Mouse (Mus musculus) liver, adult 2 months (tissue): ENCODE results near the gene Dpy19l1. TPM values are rescaled to one million over a fixed set of nuclear protein-coding genes. Genes with fewer than 3 reads are reported as not detected.

Experiments
- DNase-seq: peaks from one replicate; pipeline ENCODE4 v3.0.0-alpha.2; 2011; ENCODE audit warnings: low read depth, low spot score; ENCODE audit errors: extremely low read depth
- H3K27ac ChIP-seq: fragments of 200-500 bp; replicated peaks from 2 replicates; pipeline ENCODE4 v1.5.1; 2012; ENCODE audit warnings: low read depth, mild to moderate bottlenecking, control low read depth, inconsistent platforms, low read length; ENCODE audit not compliant: insufficient read depth
- H3K27me3 ChIP-seq: fragments of 200-500 bp; 2 replicates; pipeline ENCODE4 v1.6.1; 2012; ENCODE audit warnings: mild to moderate bottlenecking, moderate library complexity, low read length, inconsistent platforms; ENCODE audit not compliant: control insufficient read depth, insufficient read depth
- H3K36me3 ChIP-seq: fragments of 200-500 bp; 2 replicates; pipeline ENCODE4 v1.6.1; 2012; ENCODE audit warnings: low read length, inconsistent platforms; ENCODE audit not compliant: control insufficient read depth, insufficient read depth
- H3K4me1 ChIP-seq: fragments of 200-500 bp; 2 replicates; pipeline ENCODE4 v1.6.1; 2011; ENCODE audit warnings: low read length; ENCODE audit not compliant: control insufficient read depth, insufficient read depth
- H3K4me3 ChIP-seq: fragments of 200-500 bp; 2 replicates; pipeline ENCODE4 v1.5.1; 2011; ENCODE audit warnings: low read depth, mild to moderate bottlenecking, control low read depth, low read length, moderate library complexity; ENCODE audit not compliant: insufficient read depth
- H3K79me2 ChIP-seq: fragments of 200-500 bp; 2 replicates; pipeline ENCODE4 v1.6.1; 2012; ENCODE audit warnings: inconsistent platforms, mild to moderate bottlenecking, low read length, moderate library complexity; ENCODE audit not compliant: control insufficient read depth, insufficient read depth
- H3K9ac ChIP-seq: fragments of 200-500 bp; 2 replicates; pipeline ENCODE4 v1.6.1; 2012; ENCODE audit warnings: low read depth, mild to moderate bottlenecking, control low read depth, inconsistent platforms, low read length
- CTCF ChIP-seq: fragments of 200-500 bp; IDR thresholded peaks from 2 replicates; pipeline ENCODE4 v1.5.1; 2011; ENCODE audit warnings: low read depth, low read length, control low read depth
- POLR2A ChIP-seq: fragments of 200-500 bp; IDR thresholded peaks from 2 replicates; pipeline ENCODE4 v1.6.1; 2011; ENCODE audit warnings: low read length, control low read depth; ENCODE audit not compliant: insufficient read depth; ENCODE audit errors: extremely low read depth
- WGBS: fragments of 180-500 bp; shearing (Covaris S2); methylation state at CpG from one replicate; pipeline ENCODE4 v1.1.7; 2018; 5-methylcytosine and 5-hydroxymethylcytosine counted together
- polyA plus RNA-seq: library from polyadenylated mRNA; depleted of rRNA; stranded (reverse); fragments of >200 nt; gene quantifications from 2 replicates; pipeline ENCODE4 v1.2.3, GENCODE M21; 2012
- total RNA-seq: library from RNA; depleted of rRNA; stranded (reverse); fragments of >200 nt; gene quantifications from 2 replicates; pipeline ENCODE4 v1.2.3, GENCODE M21; 2014

The Dpy19l1 gene
- total and polyA plus RNA-seq, 2 experiments = 10.1 to 29.0 TPM

GRCm38 (mm10) chr9:24482375-24482774, 20.6 kb downstream of the Dpy19l1 start:
- Histone ChIP-seq H3K36me3 (peaks cover 4% of the 10 kb centered on the region; the same call in 1 of the 2 replicates), H3K79me2 (peaks cover 12% of the 10 kb centered on the region; the same call in 1 of the 2 replicates), H3K4me3 (no peak overlapping the region), H3K4me1 (peaks cover 7% of the 10 kb centered on the region; the same call in 1 of the 2 replicates), H3K27me3 (no peaks in the 10 kb centered on the region), H3K27ac (no peak overlapping the region), H3K9ac (no peak overlapping the region)
- DNase-seq = peak; percentile 49
- 37% methylated on average over 5 of the region's 5 CpGs for WGBS
- TF ChIP-seq POLR2A = no peak
- TF ChIP-seq CTCF = no peak

GRCm38 (mm10) chr9:24477251-24477650, 25.7 kb downstream of the Dpy19l1 start:
- Histone ChIP-seq H3K9ac (no peak overlapping the region), H3K27me3 (no peaks in the 10 kb centered on the region), H3K4me1 (no peaks in the 10 kb centered on the region), H3K36me3 (peaks cover 16% of the 10 kb centered on the region; the same call in 1 of the 2 replicates), H3K4me3 (no peak overlapping the region), H3K27ac (no peak overlapping the region), H3K79me2 (no peaks in the 10 kb centered on the region)
- 48% methylated on average over 2 of the region's 2 CpGs for WGBS
- no peak for DNase-seq
- TF ChIP-seq CTCF (no peak), POLR2A (no peak)

GRCm38 (mm10) chr9:24473824-24474223, 29.1 kb downstream of the Dpy19l1 start:
- Histone ChIP-seq H3K27me3 (no peaks in the 10 kb centered on the region), H3K79me2 (no peaks in the 10 kb centered on the region; the same call in 1 of the 2 replicates), H3K4me1 (peaks cover under 1% of the 10 kb centered on the region; the same call in 1 of the 2 replicates), H3K4me3 (no peak overlapping the region), H3K27ac (no peak overlapping the region), H3K9ac (no peak overlapping the region), H3K36me3 (peaks cover 16% of the 10 kb centered on the region; the same call in 1 of the 2 replicates)
- TF ChIP-seq CTCF (no peak), POLR2A (no peak)
- DNase-seq = no peak
- WGBS = 91% methylated on average over 7 of the region's 7 CpGs

GRCm38 (mm10) chr9:24472514-24472913, 30.4 kb downstream of the Dpy19l1 start:
- no peak for DNase-seq
- Histone ChIP-seq H3K36me3 (peaks cover 18% of the 10 kb centered on the region; the same call in 1 of the 2 replicates), H3K4me3 (no peak overlapping the region), H3K4me1 (peaks cover 2% of the 10 kb centered on the region; the same call in 1 of the 2 replicates), H3K27ac (no peak overlapping the region), H3K79me2 (no peaks in the 10 kb centered on the region; the same call in 1 of the 2 replicates), H3K9ac (no peak overlapping the region), H3K27me3 (no peaks in the 10 kb centered on the region)
- WGBS = 95% methylated on average over 3 of the region's 3 CpGs
- TF ChIP-seq POLR2A = no peak
- TF ChIP-seq CTCF = no peak

GRCm38 (mm10) chr9:24470166-24470565, 32.8 kb downstream of the Dpy19l1 start:
- Histone ChIP-seq H3K9ac (no peak overlapping the region), H3K4me1 (peaks cover 2% of the 10 kb centered on the region; the same call in 1 of the 2 replicates), H3K27ac (no peak overlapping the region), H3K36me3 (peaks cover 18% of the 10 kb centered on the region; the same call in 1 of the 2 replicates), H3K27me3 (no peaks in the 10 kb centered on the region), H3K4me3 (no peak overlapping the region), H3K79me2 (peaks cover 2% of the 10 kb centered on the region; the same call in 1 of the 2 replicates)
- 81% methylated on average over 5 of the region's 5 CpGs for WGBS
- DNase-seq = no peak
- TF ChIP-seq CTCF (no peak), POLR2A (no peak)

- H3K9ac ChIP-seq = no peak overlapping the region
- peaks cover 3% of the 10 kb centered on the region; the same call in 1 of the 2 replicates for H3K79me2 ChIP-seq
- DNase-seq = no peak
- 92% methylated on average over 5 of the region's 5 CpGs for WGBS
- H3K27ac ChIP-seq = no peak overlapping the region
- H3K36me3 ChIP-seq = peaks cover 8% of the 10 kb centered on the region; the same call in 1 of the 2 replicates
- peaks cover 2% of the 10 kb centered on the region; the same call in 1 of the 2 replicates for H3K4me1 ChIP-seq
- no peak overlapping the region for H3K4me3 ChIP-seq
- TF ChIP-seq POLR2A (no peak), CTCF (no peak)
- no peaks in the 10 kb centered on the region for H3K27me3 ChIP-seq
These were observed 35.8 kb downstream of the Dpy19l1 start for GRCm38 (mm10) chr9:24467186-24467585.
